Mouse (Mus musculus): ENCODE measurements around the gene Gm10192. TPM values are rescaled to one million over a fixed set of nuclear protein-coding genes. Genes with fewer than 3 reads are reported as not detected.
"Not testable (repeated sequence)": the region's sequence is repeated elsewhere in the genome, so short reads cannot be mapped to it uniquely, and the experiment has no call there.

Gene Gm10192
- not detected for total RNA-seq (2021)
- long read RNA-seq = 0 reads

- not testable (repeated sequence) for DNase-seq (ENCODE audit: low spot score in 2 of 2)
These were observed at the start of gene Gm10192 for GRCm38 (mm10) chr4:97183066-97183465. TSS of gene Gm10192 (minus strand) at chr4:97183166.

GRCm38 (mm10) chr4:97230411-97231104 lies 47.6 kb upstream of the Gm10192 start:
- DNase-seq (ENCODE audit: low spot score in 2 of 2) = no peak

GRCm38 (mm10) chr4:97219701-97220100 lies 36.7 kb upstream of the Gm10192 start:
- DNase-seq (ENCODE audit: low spot score in 2 of 2) = no peak

- DNase-seq (ENCODE audit: low spot score in 2 of 2) = no peak
These were observed 34.9 kb upstream of the Gm10192 start for GRCm38 (mm10) chr4:97217906-97218305.

- no peak for DNase-seq (ENCODE audit: low spot score in 2 of 2)
These were observed 29.5 kb upstream of the Gm10192 start for GRCm38 (mm10) chr4:97212514-97212913.

DNA sequence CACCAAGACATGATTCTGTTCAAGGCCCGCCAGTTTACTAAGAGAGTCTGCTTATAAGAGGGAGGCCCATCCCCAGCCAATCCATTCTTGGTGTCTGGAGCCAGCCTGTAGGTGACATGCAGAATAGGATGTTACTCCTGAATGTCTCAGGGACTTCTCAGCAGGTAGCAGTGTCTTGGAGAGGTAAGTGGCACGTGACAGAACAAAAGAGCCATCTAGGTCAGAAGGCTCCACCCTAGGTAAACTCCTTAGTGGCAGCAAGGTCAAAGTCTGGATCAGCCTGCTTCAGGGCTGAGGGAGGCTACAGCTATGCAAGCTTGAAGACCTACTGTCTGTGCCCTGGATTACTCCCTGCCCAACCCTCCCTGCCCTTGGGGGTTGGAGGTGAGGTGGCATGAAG lies 20.0 kb upstream of the Gm10192 start:
- not testable (repeated sequence) for DNase-seq (ENCODE audit: low spot score in 2 of 2)

DNA sequence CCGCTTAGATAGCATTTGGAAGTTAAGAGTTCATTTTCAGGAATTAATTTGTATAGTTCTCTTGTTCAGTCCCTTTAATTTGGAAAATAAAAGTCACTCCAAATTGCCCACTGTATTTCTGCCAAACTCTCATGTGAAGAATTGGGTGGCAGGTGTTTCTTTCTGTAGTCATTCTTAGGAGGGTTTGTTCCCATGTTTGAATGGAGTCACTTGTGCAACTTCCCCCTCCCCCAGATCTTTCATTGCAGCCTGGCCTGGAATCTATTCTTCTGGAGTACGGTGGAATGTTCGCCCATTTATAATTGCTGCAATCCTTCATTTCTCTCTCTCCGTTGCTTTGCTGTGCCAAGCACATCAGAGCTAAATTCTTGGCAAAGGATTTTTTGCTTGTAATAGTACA lies 10.2 kb upstream of the Gm10192 start:
- DNase-seq (ENCODE audit: low spot score in 2 of 2) = peak in 1 of 2 experiments; percentile 18

DNA sequence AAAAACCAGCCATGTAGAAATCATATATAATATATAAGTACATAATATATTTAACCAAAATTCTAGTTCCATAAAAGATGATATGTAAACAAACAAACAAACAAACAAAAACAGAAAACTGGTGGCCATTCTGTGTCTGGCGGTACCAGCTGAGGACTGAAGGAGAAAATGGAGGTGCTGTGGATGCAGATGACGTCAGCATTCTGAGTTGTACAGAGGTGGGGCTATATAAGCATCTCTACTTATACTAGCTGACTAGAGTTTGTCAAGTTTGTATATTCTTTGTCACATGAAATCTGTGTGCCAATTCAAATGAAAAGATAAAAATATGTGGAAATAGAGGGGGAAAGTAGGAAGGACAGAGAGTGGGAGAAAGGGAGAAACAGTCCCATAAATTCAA lies 9.6 kb upstream of the Gm10192 start:
- no peak for DNase-seq (ENCODE audit: low spot score in 2 of 2)

DNA sequence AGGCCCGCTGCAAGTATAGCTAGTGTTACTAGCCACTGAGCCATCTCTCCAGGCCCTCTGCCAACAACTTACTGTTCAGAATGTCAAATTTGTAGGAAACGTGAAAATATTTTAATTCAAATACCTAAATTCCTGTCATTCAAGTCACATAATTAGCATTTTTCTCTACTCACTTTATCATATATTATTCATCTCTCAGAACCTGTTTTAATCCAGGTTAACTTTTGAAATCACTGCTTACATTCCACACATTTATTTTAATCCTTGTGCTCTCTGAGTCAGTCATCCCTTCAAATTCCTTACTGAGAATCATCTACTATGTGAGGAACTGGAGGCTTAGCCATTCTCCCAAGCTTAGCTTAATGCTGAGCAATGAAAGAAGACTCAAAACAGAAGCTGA lies 2.6 kb downstream of the Gm10192 start:
- no peak for DNase-seq (ENCODE audit: low spot score in 2 of 2)

GRCm38 (mm10) chr4:97156841-97157345 lies 26.1 kb downstream of the Gm10192 start:
- DNase-seq (ENCODE audit: low spot score in 2 of 2) = peak in 1 of 2 experiments; percentile 26

- DNase-seq (ENCODE audit: low spot score in 2 of 2) = no peak
These were observed 26.9 kb downstream of the Gm10192 start for GRCm38 (mm10) chr4:97156084-97156483.

GRCm38 (mm10) chr4:97153554-97153953 lies 29.4 kb downstream of the Gm10192 start:
- no peak for DNase-seq (ENCODE audit: low spot score in 2 of 2)

DNA sequence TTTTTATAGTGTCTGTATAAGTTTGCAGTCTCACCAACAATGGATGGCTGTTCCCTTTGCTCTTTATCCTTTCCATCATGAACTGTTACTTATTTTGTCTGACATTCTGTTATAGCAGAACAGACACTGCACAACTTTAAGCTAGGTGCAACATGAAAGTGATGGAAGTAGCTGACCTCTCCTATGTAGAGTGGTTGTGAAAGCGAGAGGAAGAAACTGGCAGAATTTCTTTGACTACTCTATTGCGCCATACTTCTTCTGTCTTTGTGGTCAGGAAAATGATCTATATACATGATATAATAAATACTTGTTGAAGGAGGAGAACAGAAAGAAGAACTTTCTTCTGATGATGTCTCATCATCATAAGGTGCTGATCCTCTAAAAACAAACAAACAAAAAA lies 40.5 kb downstream of the Gm10192 start:
- DNase-seq (ENCODE audit: low spot score in 2 of 2) = no peak
